Mouse (Mus musculus) lung, embryonic 16.5 days (tissue): ENCODE measurements around the gene Tenm4. TPM values are rescaled to one million over a fixed set of nuclear protein-coding genes. Genes with fewer than 3 reads are reported as not detected.

Experiments used
- ATAC-seq: fragments of 200-750 bp; cut with Nextera tagmentation; 2 replicates; pipeline ENCODE4 v1.8.0; 2017; ENCODE audit warnings: low read depth, mild to moderate bottlenecking, moderate library complexity
- H3K27ac ChIP-seq: fragments of 300-500 bp; sonication (generic); 2 replicates; pipeline ENCODE4 v1.5.1; 2014; ENCODE audit warnings: mild to moderate bottlenecking, control low read depth, low read length
- H3K27me3 ChIP-seq: fragments of 300-500 bp; sonication (generic); 2 replicates; pipeline ENCODE4 v1.6.1; 2014; ENCODE audit warnings: low read depth, low read length, mixed read lengths; ENCODE audit not compliant: control insufficient read depth, insufficient read depth
- H3K36me3 ChIP-seq: fragments of 300-500 bp; sonication (generic); 2 replicates; pipeline ENCODE4 v1.6.1; 2014; ENCODE audit warnings: low read length; ENCODE audit not compliant: control insufficient read depth, insufficient read depth
- H3K4me1 ChIP-seq: fragments of 300-500 bp; sonication (generic); replicated peaks from 2 replicates; pipeline ENCODE4 v1.6.1; 2014; ENCODE audit warnings: low read length, mixed read lengths; ENCODE audit not compliant: control insufficient read depth, insufficient read depth
- H3K4me2 ChIP-seq: fragments of 300-500 bp; sonication (generic); 2 replicates; pipeline ENCODE4 v1.6.1; 2014; ENCODE audit warnings: low read depth, low read length, control low read depth
- H3K4me3 ChIP-seq: fragments of 300-500 bp; sonication (generic); 2 replicates; pipeline ENCODE4 v1.5.1; 2014; ENCODE audit warnings: mild to moderate bottlenecking, low read length, control low read depth
- H3K9ac ChIP-seq: fragments of 300-500 bp; sonication (generic); 2 replicates; pipeline ENCODE4 v1.6.1; 2014; ENCODE audit warnings: low read length, control low read depth
- H3K9me3 ChIP-seq: fragments of 300-500 bp; sonication (generic); 2 replicates; pipeline ENCODE4 v1.6.1; 2016; ENCODE audit warnings: low read length; ENCODE audit not compliant: control insufficient read depth
- WGBS: fragments of 180-500 bp; shearing (Covaris S2); extraction: QIAGEN DNeasy Blood & Tissue Kit; methylation state at CpG from one replicate; pipeline ENCODE4 v1.1.7; 2014; 5-methylcytosine and 5-hydroxymethylcytosine counted together
- polyA plus RNA-seq: library from polyadenylated mRNA; unstranded; fragments of >200 nt; fragmentation: Nextera tagmentation; extraction: Ambion mirVana; gene quantifications from 2 replicates; pipeline ENCODE4 v1.2.1, GENCODE M21; 2015

Tenm4 gene
- polyA plus RNA-seq, 1 experiment from 2014 or later = 18.5 TPM

- Histone ChIP-seq H3K4me3 (no peak overlapping the region), H3K4me1 (peaks cover 7% of the 10 kb centered on the region), H3K27me3 (no peaks in the 10 kb centered on the region), H3K9me3 (no peaks in the 10 kb centered on the region), H3K4me2 (no peak overlapping the region), H3K27ac (no peak overlapping the region), H3K9ac (no peak overlapping the region), H3K36me3 (no peaks in the 10 kb centered on the region)
- no peak for ATAC-seq
- 62% methylated on average over 6 of the region's 6 CpGs for WGBS
These were observed 57.7 kb downstream of the Tenm4 start for GRCm38 (mm10) chr7:96228562-96229268.

GRCm38 (mm10) chr7:96230006-96230719 lies 59.1 kb downstream of the Tenm4 start:
- Histone ChIP-seq H3K27me3 (no peaks in the 10 kb centered on the region), H3K36me3 (no peaks in the 10 kb centered on the region), H3K4me1 (peaks cover 7% of the 10 kb centered on the region), H3K4me3 (no peak overlapping the region), H3K27ac (no peak overlapping the region; the same call in 1 of the 2 replicates), H3K4me2 (no peak overlapping the region), H3K9me3 (no peaks in the 10 kb centered on the region), H3K9ac (no peak overlapping the region)
- 58% methylated on average over 8 of the region's 8 CpGs for WGBS
- ATAC-seq = peak; percentile 87

GRCm38 (mm10) chr7:96230720-96231241 lies 59.7 kb downstream of the Tenm4 start:
- no peak overlapping the region for H3K9ac ChIP-seq
- peaks cover 7% of the 10 kb centered on the region for H3K4me1 ChIP-seq
- no peak overlapping the region; the same call in 1 of the 2 replicates for H3K27ac ChIP-seq
- no peaks in the 10 kb centered on the region for H3K27me3 ChIP-seq
- ATAC-seq = 0 out of 2 replicates have a peak, but pooled peaks have one; percentile 16
- no peaks in the 10 kb centered on the region for H3K9me3 ChIP-seq
- no peaks in the 10 kb centered on the region for H3K36me3 ChIP-seq
- no peak overlapping the region for H3K4me2 ChIP-seq
- 42% methylated on average over 9 of the region's 9 CpGs for WGBS
- H3K4me3 ChIP-seq = no peak overlapping the region

GRCm38 (mm10) chr7:96235847-96236246 lies 64.8 kb downstream of the Tenm4 start:
- Histone ChIP-seq H3K36me3 (no peaks in the 10 kb centered on the region), H3K4me1 (peaks cover 2% of the 10 kb centered on the region), H3K4me2 (no peak overlapping the region), H3K4me3 (no peak overlapping the region), H3K27ac (no peak overlapping the region), H3K9me3 (no peaks in the 10 kb centered on the region), H3K9ac (no peak overlapping the region), H3K27me3 (no peaks in the 10 kb centered on the region)
- 78% methylated on average over 6 of the region's 6 CpGs for WGBS
- no peak for ATAC-seq

GRCm38 (mm10) chr7:96240661-96241060 lies 69.6 kb downstream of the Tenm4 start:
- H3K27ac ChIP-seq = no peak overlapping the region
- no peak overlapping the region for H3K9ac ChIP-seq
- H3K9me3 ChIP-seq = no peaks in the 10 kb centered on the region
- H3K4me3 ChIP-seq = no peak overlapping the region
- no peaks in the 10 kb centered on the region for H3K27me3 ChIP-seq
- H3K36me3 ChIP-seq = no peaks in the 10 kb centered on the region
- ATAC-seq = no peak
- H3K4me2 ChIP-seq = no peak overlapping the region
- H3K4me1 ChIP-seq = peaks cover 3% of the 10 kb centered on the region; the same call in 1 of the 2 replicates
- WGBS = 51% methylated on average over 2 of the region's 2 CpGs

- Histone ChIP-seq H3K9me3 (no peaks in the 10 kb centered on the region), H3K4me1 (peaks cover 3% of the 10 kb centered on the region; the same call in 1 of the 2 replicates), H3K4me3 (no peak overlapping the region), H3K9ac (no peak overlapping the region), H3K27me3 (no peaks in the 10 kb centered on the region), H3K27ac (0 out of 2 replicates have a peak overlapping the region, but pooled peaks have one; percentile 13), H3K36me3 (no peaks in the 10 kb centered on the region), H3K4me2 (no peak overlapping the region)
- no peak for ATAC-seq
- WGBS = 42% methylated on average over 4 of the region's 4 CpGs
These were observed 71.5 kb downstream of the Tenm4 start for GRCm38 (mm10) chr7:96242328-96243185.

- Histone ChIP-seq H3K4me2 (no peak overlapping the region), H3K27ac (no peak overlapping the region), H3K9me3 (peaks cover 2% of the 10 kb centered on the region; the same call in 1 of the 2 replicates), H3K4me3 (no peak overlapping the region), H3K9ac (no peak overlapping the region), H3K27me3 (no peaks in the 10 kb centered on the region), H3K36me3 (no peaks in the 10 kb centered on the region; the same call in 1 of the 2 replicates), H3K4me1 (peaks cover 3% of the 10 kb centered on the region; the same call in 1 of the 2 replicates)
- ATAC-seq = no peak
- 45% methylated on average over 1 of the region's 1 CpGs for WGBS
These were observed 73.8 kb downstream of the Tenm4 start for GRCm38 (mm10) chr7:96244796-96245195.

GRCm38 (mm10) chr7:96259630-96260029 lies 88.6 kb downstream of the Tenm4 start:
- H3K4me2 ChIP-seq = no peak overlapping the region
- no peak for ATAC-seq
- H3K4me3 ChIP-seq = no peak overlapping the region
- no peak overlapping the region for H3K27ac ChIP-seq
- H3K36me3 ChIP-seq = no peaks in the 10 kb centered on the region
- H3K27me3 ChIP-seq = no peaks in the 10 kb centered on the region
- no peaks in the 10 kb centered on the region for H3K4me1 ChIP-seq
- WGBS = 80% methylated on average over 6 of the region's 6 CpGs
- no peaks in the 10 kb centered on the region for H3K9me3 ChIP-seq
- H3K9ac ChIP-seq = no peak overlapping the region
